Mouse (Mus musculus): Measurements from ENCODE around the gene BC035947. TPM values are rescaled to one million over a fixed set of nuclear protein-coding genes. Genes with fewer than 3 reads are reported as not detected.
"Not testable (repeated sequence)": the region's sequence is repeated elsewhere in the genome, so short reads cannot be mapped to it uniquely, and the experiment has no call there.

The BC035947 gene
- polyA plus RNA-seq, 1 experiment from 2014 or later: 0.23 TPM

GRCm38 (mm10) chr1:78507137-78507536 is 4.8 kb downstream of the BC035947 start:
- no peak overlapping the region for H3K9ac ChIP-seq (ENCODE audit: low read length)
- no peaks in the 10 kb centered on the region for H3K36me3 ChIP-seq (ENCODE audit: control insufficient read depth, insufficient read depth, low read length)
- 56% methylated on average over 1 of the region's 1 CpGs for WGBS
- no peak overlapping the region for H3K27ac ChIP-seq (ENCODE audit: low read length)
- H3K4me3 ChIP-seq (replicated peaks; ENCODE audit: low read length): no peak overlapping the region
- H3K27me3 ChIP-seq (ENCODE audit: control insufficient read depth, insufficient read depth, low read length): no peaks in the 10 kb centered on the region
- H3K4me1 ChIP-seq (ENCODE audit: control insufficient read depth, insufficient read depth, low read length): no peaks in the 10 kb centered on the region
- H3K4me2 ChIP-seq (ENCODE audit: low read depth, low read length): no peak overlapping the region
- no peaks in the 10 kb centered on the region for H3K9me3 ChIP-seq (replicated peaks; ENCODE audit: control insufficient read depth, low read length)
- no peak; the same call in 1 of the 2 replicates for ATAC-seq (ENCODE audit: insufficient read depth, low FRiP score)

GRCm38 (mm10) chr1:78502527-78502926 is 9.4 kb downstream of the BC035947 start:
- no peaks in the 10 kb centered on the region for H3K36me3 ChIP-seq (ENCODE audit: control insufficient read depth, insufficient read depth, low read length)
- no peak overlapping the region for H3K9ac ChIP-seq (ENCODE audit: low read length)
- H3K4me2 ChIP-seq (ENCODE audit: low read depth, low read length): no peak overlapping the region
- H3K4me3 ChIP-seq (replicated peaks; ENCODE audit: low read length): no peak overlapping the region
- WGBS: 88% methylated on average over 6 of the region's 6 CpGs
- no peaks in the 10 kb centered on the region for H3K9me3 ChIP-seq (replicated peaks; ENCODE audit: control insufficient read depth, low read length)
- H3K27ac ChIP-seq (ENCODE audit: low read length): no peak overlapping the region
- H3K27me3 ChIP-seq (ENCODE audit: control insufficient read depth, insufficient read depth, low read length): no peaks in the 10 kb centered on the region
- no peak for ATAC-seq (ENCODE audit: insufficient read depth, low FRiP score)
- H3K4me1 ChIP-seq (ENCODE audit: control insufficient read depth, insufficient read depth, low read length): no peaks in the 10 kb centered on the region

DNA sequence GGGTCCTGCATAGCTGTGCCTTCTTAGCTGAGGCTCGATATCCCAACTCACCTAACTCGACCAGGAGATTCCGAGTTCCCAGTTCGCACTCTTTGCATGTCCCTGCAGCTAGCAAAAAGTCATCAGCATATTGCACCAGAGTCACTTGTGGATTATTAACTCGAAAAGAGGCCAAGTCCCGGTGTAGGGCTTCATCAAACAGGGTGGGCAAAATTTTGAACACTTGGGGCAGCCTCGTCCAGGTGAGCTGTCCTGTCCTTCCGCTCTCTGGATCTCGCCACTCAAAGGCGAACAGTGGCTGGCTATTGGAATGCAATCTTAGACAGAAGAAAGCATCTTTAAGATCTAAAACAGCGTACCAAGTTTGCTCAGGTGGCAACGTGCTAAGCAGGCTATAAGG is 10.1 kb downstream of the BC035947 start:
- H3K36me3 ChIP-seq (ENCODE audit: control insufficient read depth, insufficient read depth, low read length); H3K27ac ChIP-seq (ENCODE audit: low read length); ATAC-seq (ENCODE audit: insufficient read depth, low FRiP score); H3K27me3 ChIP-seq (ENCODE audit: control insufficient read depth, insufficient read depth, low read length); H3K4me2 ChIP-seq (ENCODE audit: low read depth, low read length); H3K9ac ChIP-seq (ENCODE audit: low read length); H3K9me3 ChIP-seq (replicated peaks; ENCODE audit: control insufficient read depth, low read length); H3K4me1 ChIP-seq (ENCODE audit: control insufficient read depth, insufficient read depth, low read length); H3K4me3 ChIP-seq (replicated peaks; ENCODE audit: low read length): not testable (repeated sequence)
- 86% methylated on average over 12 of the region's 12 CpGs for WGBS

GRCm38 (mm10) chr1:78501036-78501435 is 10.9 kb downstream of the BC035947 start:
- no peaks in the 10 kb centered on the region for H3K36me3 ChIP-seq (ENCODE audit: control insufficient read depth, insufficient read depth, low read length)
- no peak for ATAC-seq (ENCODE audit: insufficient read depth, low FRiP score)
- no peaks in the 10 kb centered on the region for H3K9me3 ChIP-seq (replicated peaks; ENCODE audit: control insufficient read depth, low read length)
- no peak overlapping the region for H3K9ac ChIP-seq (ENCODE audit: low read length)
- H3K27me3 ChIP-seq (ENCODE audit: control insufficient read depth, insufficient read depth, low read length): no peaks in the 10 kb centered on the region
- no peak overlapping the region for H3K27ac ChIP-seq (ENCODE audit: low read length)
- WGBS: 89% methylated on average over 16 of the region's 16 CpGs
- H3K4me3 ChIP-seq (replicated peaks; ENCODE audit: low read length): no peak overlapping the region
- no peaks in the 10 kb centered on the region for H3K4me1 ChIP-seq (ENCODE audit: control insufficient read depth, insufficient read depth, low read length)
- no peak overlapping the region for H3K4me2 ChIP-seq (ENCODE audit: low read depth, low read length)

DNA sequence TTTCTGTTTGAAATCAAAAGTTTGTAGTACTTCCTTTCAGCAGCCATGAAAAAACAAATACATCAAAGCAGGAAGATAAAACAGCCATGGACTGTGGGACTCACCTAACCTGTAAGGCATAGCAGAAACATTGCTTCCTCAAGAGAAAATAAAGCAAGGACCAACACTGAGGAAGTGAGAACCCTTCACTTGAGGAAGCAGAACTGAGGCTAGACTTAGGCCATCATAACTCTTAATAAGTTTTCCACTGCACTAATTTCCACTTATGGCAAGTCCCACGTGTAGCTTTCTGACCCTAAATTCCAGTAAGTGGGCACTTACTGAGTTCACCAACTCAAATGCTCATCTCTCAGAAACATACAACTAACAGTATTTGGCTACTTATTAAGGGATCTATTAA is 21.8 kb downstream of the BC035947 start:
- Histone ChIP-seq H3K36me3 (ENCODE audit: control insufficient read depth, insufficient read depth, low read length) (no peaks in the 10 kb centered on the region), H3K4me3 (replicated peaks; ENCODE audit: low read length) (no peak overlapping the region), H3K9ac (ENCODE audit: low read length) (no peak overlapping the region), H3K9me3 (replicated peaks; ENCODE audit: control insufficient read depth, low read length) (no peaks in the 10 kb centered on the region), H3K4me1 (ENCODE audit: control insufficient read depth, insufficient read depth, low read length) (peaks cover 10% of the 10 kb centered on the region), H3K27ac (ENCODE audit: low read length) (no peak overlapping the region), H3K27me3 (ENCODE audit: control insufficient read depth, insufficient read depth, low read length) (no peaks in the 10 kb centered on the region), H3K4me2 (ENCODE audit: low read depth, low read length) (0 out of 2 replicates have a peak overlapping the region, but pooled peaks have one; percentile 83)
- no peak for ATAC-seq (ENCODE audit: insufficient read depth, low FRiP score)
- 71% methylated on average over 1 of the region's 1 CpGs for WGBS

GRCm38 (mm10) chr1:78488752-78489492 is 23.0 kb downstream of the BC035947 start, which contains the start of gene Farsb:
Farsb (minus strand) TSS chr1:78488897.
- Histone ChIP-seq H3K4me1 (ENCODE audit: control insufficient read depth, insufficient read depth, low read length) (peaks cover 12% of the 10 kb centered on the region), H3K9me3 (replicated peaks; ENCODE audit: control insufficient read depth, low read length) (no peaks in the 10 kb centered on the region), H3K9ac (ENCODE audit: low read length) (peak within 1 kb of the TSS; percentile 87), H3K36me3 (ENCODE audit: control insufficient read depth, insufficient read depth, low read length) (no peaks in the 10 kb centered on the region), H3K27me3 (ENCODE audit: control insufficient read depth, insufficient read depth, low read length) (no peaks in the 10 kb centered on the region), H3K27ac (ENCODE audit: low read length) (peak within 1 kb of the TSS; percentile 64), H3K4me3 (replicated peaks; ENCODE audit: low read length) (peak within 1 kb of the TSS; percentile 82), H3K4me2 (ENCODE audit: low read depth, low read length) (peak within 1 kb of the TSS; percentile 83)
- under 1% methylated on average over 31 of the region's 31 CpGs for WGBS
- peak; percentile 95 for ATAC-seq (ENCODE audit: insufficient read depth, low FRiP score)

- ATAC-seq (ENCODE audit: insufficient read depth, low FRiP score): no peak; the same call in 1 of the 2 replicates
- under 1% methylated on average over 28 of the region's 28 CpGs for WGBS
- Histone ChIP-seq H3K4me3 (replicated peaks; ENCODE audit: low read length) (peak overlapping the region; percentile 82), H3K36me3 (ENCODE audit: control insufficient read depth, insufficient read depth, low read length) (no peaks in the 10 kb centered on the region), H3K4me2 (ENCODE audit: low read depth, low read length) (peak overlapping the region; percentile 83), H3K4me1 (ENCODE audit: control insufficient read depth, insufficient read depth, low read length) (peaks cover 12% of the 10 kb centered on the region), H3K9me3 (replicated peaks; ENCODE audit: control insufficient read depth, low read length) (no peaks in the 10 kb centered on the region), H3K27me3 (ENCODE audit: control insufficient read depth, insufficient read depth, low read length) (no peaks in the 10 kb centered on the region), H3K27ac (ENCODE audit: low read length) (peak overlapping the region; percentile 43), H3K9ac (ENCODE audit: low read length) (peak overlapping the region; percentile 87)
These were observed 23.6 kb downstream of the BC035947 start for GRCm38 (mm10) chr1:78488427-78488751.

GRCm38 (mm10) chr1:78484361-78484760 is 27.6 kb downstream of the BC035947 start:
- Histone ChIP-seq H3K4me3 (replicated peaks; ENCODE audit: low read length) (no peak overlapping the region), H3K36me3 (ENCODE audit: control insufficient read depth, insufficient read depth, low read length) (peaks cover 4% of the 10 kb centered on the region; the same call in 1 of the 2 replicates), H3K9ac (ENCODE audit: low read length) (no peak overlapping the region), H3K9me3 (replicated peaks; ENCODE audit: control insufficient read depth, low read length) (no peaks in the 10 kb centered on the region), H3K27me3 (ENCODE audit: control insufficient read depth, insufficient read depth, low read length) (no peaks in the 10 kb centered on the region), H3K4me2 (ENCODE audit: low read depth, low read length) (no peak overlapping the region), H3K27ac (ENCODE audit: low read length) (peak overlapping the region; percentile 67), H3K4me1 (ENCODE audit: control insufficient read depth, insufficient read depth, low read length) (peaks cover 9% of the 10 kb centered on the region)
- WGBS: 60% methylated on average over 2 of the region's 2 CpGs
- ATAC-seq (ENCODE audit: insufficient read depth, low FRiP score): no peak

DNA sequence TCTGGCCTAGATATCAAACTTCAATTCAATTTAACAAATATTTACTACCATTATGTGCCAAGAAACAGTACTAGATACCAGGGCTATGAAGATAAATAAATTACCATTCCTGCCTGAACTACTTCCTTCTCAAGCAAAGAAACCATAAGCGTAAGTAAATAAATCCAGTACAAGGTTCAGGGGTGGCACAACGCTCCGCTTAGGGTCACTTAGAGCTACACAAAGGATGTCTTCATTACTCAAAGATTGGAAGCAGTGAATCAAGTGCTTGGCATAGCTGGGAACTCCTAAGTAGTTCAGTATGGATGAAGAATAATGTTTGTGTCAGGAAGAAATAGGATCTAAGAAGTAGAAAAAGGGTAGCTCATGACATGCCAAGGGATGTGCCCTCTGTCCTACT is 28.5 kb downstream of the BC035947 start:
- Histone ChIP-seq H3K4me2 (ENCODE audit: low read depth, low read length) (no peak overlapping the region), H3K4me3 (replicated peaks; ENCODE audit: low read length) (no peak overlapping the region), H3K9me3 (replicated peaks; ENCODE audit: control insufficient read depth, low read length) (no peaks in the 10 kb centered on the region), H3K27me3 (ENCODE audit: control insufficient read depth, insufficient read depth, low read length) (no peaks in the 10 kb centered on the region), H3K36me3 (ENCODE audit: control insufficient read depth, insufficient read depth, low read length) (peaks cover 4% of the 10 kb centered on the region; the same call in 1 of the 2 replicates), H3K4me1 (ENCODE audit: control insufficient read depth, insufficient read depth, low read length) (peaks cover 9% of the 10 kb centered on the region), H3K9ac (ENCODE audit: low read length) (no peak overlapping the region), H3K27ac (ENCODE audit: low read length) (peak overlapping the region; percentile 67)
- ATAC-seq (ENCODE audit: insufficient read depth, low FRiP score): peak; percentile 85
- WGBS: 66% methylated on average over 3 of the region's 3 CpGs
